Mouse (Mus musculus): ENCODE data around the gene Yy1.
A peak's percentile ranks its signal among the peaks of the same experiment; 100 is the strongest.

Yy1 gene

DNA sequence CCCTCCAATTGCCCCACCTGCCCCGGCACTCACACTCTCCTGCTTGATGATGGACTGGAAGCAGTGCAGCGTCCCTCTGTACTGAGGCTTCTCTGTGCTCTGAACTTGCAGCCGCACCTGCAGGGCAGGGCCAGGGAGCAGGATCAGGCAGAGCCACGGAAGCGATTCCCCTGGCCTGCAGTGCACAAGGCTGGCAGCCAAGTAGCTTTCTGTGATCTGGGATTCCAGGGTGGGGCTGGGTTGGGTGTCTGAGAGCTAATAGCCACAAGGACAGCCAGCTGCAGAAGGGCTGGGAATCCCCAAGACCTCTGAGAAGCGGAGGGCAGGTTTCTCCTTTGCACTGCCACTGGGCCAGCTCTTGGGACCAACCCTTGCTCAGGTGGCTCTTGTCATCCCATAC, 34.9 kb downstream of the Yy1 start:
- no peak for DNase-seq

GRCm38 (mm10) chr12:108829636-108830035, 36.9 kb downstream of the Yy1 start:
- DNase-seq, result no peak

- no peak for DNase-seq
Measured at GRCm38 (mm10) chr12:108830358-108830757, 37.6 kb downstream of the Yy1 start.

GRCm38 (mm10) chr12:108831966-108832643, 39.3 kb downstream of the Yy1 start:
- peak; percentile 75 to 83 for DNase-seq

GRCm38 (mm10) chr12:108832851-108833250, 40.1 kb downstream of the Yy1 start:
- DNase-seq, result no peak

DNA sequence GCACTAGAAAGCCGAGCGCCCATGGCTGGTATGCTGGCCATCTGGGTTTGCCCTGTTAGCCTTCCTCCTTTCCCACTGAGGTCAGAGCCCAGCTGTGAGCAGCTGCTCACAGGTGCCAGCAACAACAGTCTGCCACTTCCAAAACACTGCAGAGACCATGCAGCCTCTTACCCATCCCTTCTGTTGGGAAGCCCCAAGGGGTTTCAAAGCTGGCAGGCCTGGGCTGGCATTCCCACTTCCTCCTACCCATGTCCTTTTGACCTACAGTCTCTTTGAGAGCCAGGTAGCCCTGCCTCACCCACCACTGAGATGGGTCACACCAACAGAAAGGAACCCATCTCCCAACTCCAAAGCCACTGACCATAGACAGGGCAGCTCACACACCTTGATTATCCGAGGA, 40.6 kb downstream of the Yy1 start:
- DNase-seq, result no peak

GRCm38 (mm10) chr12:108834337-108834736, 41.6 kb downstream of the Yy1 start:
- DNase-seq, result no peak

DNA sequence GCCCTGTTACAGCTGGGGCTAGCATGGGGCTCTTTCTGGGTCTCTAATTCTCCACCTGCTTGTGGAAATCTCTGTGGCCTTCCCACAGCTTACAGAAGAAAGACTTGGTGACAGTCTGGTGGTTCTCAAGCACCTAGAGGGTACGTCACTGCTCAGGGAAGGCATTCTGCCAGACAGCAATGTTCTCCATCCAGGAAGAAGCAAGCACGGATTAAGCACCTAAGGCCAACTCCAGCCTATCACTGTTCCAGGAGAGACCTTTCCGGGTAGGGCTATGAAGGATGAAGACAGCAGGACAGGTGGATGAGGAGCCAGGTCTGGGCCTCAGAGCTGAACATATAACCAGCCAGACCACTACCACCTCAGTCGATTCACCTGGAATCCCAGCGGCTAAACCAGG, 42.0 kb downstream of the Yy1 start:
- DNase-seq, result peak in 1 of 2 experiments; percentile 69

DNA sequence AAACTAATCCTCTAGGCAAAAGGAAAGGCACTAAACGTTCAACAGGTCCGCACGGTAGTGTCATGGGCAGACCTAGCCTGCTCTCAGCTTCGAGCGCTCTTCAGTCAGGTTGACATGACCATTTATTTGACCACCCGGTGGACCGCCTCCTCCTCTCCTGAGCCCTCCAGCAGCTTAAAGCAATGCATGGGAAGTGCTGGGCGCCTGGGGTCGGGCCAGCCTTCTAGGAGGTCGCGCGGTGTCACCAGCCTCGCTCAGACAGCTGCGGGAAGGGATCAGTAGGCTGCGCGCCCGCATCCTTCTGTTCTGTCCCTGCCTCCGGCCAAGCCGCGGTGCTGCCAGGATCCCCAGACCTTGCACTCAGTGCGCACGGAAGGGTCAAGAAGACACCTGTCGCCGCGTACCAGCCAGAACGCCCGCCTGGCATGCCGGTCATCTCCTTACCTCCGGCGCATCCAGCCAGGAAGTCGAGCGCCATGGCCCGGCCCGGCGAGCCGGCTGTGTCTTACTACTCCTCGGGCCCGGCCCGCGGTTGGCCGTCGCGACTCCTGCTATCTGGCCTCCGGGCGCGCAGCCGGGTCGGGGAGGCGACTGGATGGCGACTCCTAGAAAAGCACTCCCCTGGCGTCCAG, 42.6 kb downstream of the Yy1 start:
- DNase-seq, result no peak

DNA sequence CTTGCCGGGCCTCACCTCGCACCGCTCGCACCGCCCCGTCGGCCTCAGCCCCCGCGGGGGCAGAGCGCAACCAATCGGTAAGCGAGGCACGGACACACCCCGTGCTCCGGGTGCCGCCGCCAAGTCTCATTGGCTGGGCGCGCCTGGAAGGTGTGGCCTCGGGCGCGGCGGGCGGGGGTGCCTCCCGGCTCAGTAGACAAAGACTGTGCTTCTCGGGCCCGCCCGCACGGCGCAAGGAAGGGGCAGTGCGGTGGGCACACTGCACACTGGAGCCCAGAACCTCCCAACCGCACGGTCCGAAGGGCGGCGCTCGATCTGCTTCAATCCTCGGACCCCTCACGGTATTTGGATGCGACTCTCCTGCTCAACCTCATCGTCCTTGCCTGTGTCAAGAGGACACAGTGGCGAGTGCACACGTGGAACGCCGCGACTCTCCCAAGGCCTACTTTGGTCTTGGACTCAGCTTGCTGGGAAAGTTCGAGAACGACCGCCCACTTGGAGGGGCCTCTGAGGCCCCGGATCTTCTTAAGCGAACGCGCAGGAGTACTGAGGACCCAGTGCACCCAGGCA, 43.2 kb downstream of the Yy1 start, which contains the start of the genes Slc25a29 and Slc25a47:
Slc25a29 (minus strand) TSS at position 44 of the 570 bp plus-strand sequence.
Slc25a47 (plus strand) TSS at position 207 of the 570 bp plus-strand sequence.
- peak; percentile 97 for DNase-seq

DNA sequence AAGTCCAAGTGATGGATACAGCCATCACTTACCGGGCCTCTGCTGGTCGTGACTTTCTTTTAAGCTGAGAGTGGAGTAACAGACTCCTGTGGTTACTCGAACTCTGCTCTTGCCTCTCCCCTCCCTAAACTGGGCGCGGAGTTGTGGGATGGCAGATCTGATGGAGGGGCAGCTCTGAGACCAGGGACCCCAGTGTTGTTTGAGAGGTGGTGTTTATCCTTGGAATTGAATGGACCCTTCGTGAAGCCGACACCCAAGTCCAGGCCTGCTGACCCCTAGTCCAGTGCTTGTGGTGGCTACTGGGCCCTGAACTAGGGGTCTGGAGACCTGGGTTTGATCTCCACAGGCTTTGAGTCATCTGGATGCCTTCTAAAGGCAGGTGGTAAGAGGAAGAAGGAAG, 43.9 kb downstream of the Yy1 start:
- DNase-seq, result no peak

GRCm38 (mm10) chr12:108841181-108841580, 48.4 kb downstream of the Yy1 start:
- peak; percentile 90 to 93 for DNase-seq

- no peak for DNase-seq
Measured at GRCm38 (mm10) chr12:108842663-108843062, 49.9 kb downstream of the Yy1 start.

GRCm38 (mm10) chr12:108848033-108848432, 55.3 kb downstream of the Yy1 start:
- peak; percentile 32 to 52 for DNase-seq

DNA sequence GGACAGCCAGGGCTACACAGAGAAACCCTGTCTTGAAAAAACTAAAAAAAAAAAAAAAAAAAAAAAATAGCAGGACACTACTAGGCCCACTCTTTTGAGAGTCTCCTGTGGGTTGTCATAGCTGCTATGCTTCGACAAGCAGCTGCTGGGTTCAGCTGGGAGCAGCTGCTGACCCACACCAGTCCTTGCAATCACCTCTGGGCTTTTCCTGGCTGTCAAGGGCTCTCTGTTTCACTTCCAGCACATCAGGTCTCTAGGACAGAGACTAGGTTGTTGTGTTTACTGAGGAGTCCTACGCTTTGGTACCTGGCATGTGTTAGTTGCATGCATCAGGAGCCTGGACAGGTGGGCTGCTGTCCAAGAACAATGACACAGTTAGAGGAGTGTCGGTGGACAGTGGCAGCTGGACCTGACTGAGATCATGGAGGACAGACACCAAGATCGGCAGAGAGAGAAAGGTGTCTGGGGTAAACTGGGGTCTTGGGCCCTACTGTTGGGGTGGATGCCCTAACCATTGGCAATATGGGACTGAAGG, 56.8 kb downstream of the Yy1 start:
- no peak for DNase-seq

DNA sequence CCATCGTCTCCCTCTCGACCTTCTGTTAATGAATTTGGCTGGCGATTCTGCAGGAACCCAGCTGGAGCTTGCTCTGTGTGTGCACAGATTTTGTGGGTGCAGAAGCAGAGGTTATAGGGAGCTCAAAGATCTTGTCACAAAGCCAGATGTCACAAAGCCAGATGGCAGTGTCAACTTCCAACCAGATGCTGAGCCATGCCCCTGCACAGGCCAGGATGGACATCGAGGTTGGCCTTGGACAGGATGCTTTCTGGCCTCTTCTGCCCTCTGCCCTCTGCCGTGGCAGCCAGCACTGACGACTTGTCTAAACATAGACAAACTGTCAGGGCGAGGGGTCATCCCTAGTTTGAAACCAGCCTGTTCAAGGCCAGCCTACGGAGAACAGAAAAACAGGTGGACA, 57.4 kb downstream of the Yy1 start:
- DNase-seq, result peak; percentile 39 to 57

DNA sequence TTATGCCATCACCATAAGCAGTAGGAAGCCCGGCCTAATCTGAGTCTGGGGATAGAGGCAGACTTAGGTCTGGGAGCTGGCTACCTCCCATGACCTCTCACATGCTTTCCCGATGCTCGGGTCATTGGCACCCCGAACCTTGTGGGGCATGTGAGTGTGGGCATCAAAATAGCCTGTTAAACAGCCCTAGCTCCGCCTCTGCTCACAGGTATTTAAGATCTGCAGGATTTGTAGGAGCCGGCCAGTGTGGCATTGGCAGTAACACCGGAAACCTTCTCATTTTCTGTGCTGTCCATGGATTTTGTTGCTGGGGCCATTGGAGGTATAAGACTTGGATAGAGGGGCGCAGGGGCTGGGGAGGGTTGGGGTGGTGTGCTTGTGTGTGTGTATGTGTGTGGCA, 58.1 kb downstream of the Yy1 start:
- no peak for DNase-seq

- DNase-seq, result no peak
Measured at GRCm38 (mm10) chr12:108852822-108853221, 60.0 kb downstream of the Yy1 start.

DNA sequence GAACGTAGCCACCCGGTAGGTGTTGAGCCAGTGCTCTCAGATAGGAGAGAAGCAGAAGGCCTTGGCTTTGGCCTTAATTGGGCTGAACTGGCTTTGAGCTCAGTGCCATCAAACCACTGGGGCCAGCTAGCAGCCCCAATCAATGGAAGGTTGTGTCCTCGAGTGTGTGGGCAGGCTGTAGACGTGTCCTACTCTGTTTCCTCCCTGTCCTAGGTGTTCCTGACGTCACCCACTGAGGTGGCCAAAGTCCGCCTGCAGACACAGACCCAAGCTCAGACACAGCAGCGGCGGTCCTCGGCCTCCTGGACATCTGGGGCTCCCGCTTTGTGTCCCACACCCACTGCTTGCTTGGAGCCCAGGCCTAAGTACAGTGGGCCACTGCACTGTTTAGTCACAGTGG, 62.3 kb downstream of the Yy1 start:
- DNase-seq, result no peak

GRCm38 (mm10) chr12:108856186-108856585, 63.4 kb downstream of the Yy1 start:
- DNase-seq, result no peak

DNA sequence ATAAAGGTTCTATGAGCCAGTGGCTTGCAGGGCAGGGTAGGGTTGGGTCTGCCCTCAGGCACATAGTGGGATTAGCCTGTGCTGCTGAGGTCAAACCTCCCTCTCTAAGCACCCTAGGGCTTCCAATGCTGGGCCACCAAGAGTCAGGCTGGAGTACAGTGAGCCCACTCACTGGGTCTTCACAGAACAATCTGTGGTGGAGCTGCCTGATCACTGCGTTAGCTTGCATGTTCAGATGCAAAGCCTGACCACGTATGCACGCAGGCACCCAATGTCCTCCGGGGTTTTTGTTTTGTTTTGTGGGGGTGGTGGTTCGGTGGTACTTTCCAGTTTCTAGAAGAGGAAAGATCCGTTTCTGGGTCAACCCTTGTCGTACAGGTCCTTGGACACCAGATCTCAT, 64.3 kb downstream of the Yy1 start:
- no peak for DNase-seq

DNA sequence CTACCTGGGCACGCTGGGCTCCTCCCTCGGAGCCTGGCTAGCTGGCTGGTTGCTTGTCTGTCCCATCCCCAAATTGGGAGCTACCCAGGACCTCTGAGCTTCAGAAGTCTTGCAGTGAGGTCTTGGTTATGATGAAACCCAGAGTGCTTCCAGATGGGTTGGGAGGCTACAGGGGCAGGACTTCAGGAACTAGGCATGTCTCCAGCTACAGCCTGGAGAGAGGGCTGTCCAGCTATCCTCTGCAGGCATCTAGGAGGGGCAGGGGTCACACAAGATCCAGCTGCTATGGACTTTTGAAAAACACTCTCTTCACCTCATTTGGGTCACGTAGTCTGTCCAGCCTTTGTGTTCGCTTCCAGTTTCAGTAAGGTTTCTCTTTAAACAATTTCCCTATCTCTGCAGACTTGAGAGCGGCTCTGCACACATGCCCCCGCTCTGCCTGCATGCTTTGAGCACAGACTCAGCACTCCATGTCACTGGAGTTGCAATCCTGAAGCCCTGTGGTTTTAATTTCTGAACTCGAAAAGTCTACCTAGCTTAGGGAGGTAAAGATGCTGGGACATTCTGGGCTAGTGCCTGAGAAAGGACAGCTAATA, 64.9 kb downstream of the Yy1 start:
- DNase-seq, result peak; percentile 42 to 60

DNA sequence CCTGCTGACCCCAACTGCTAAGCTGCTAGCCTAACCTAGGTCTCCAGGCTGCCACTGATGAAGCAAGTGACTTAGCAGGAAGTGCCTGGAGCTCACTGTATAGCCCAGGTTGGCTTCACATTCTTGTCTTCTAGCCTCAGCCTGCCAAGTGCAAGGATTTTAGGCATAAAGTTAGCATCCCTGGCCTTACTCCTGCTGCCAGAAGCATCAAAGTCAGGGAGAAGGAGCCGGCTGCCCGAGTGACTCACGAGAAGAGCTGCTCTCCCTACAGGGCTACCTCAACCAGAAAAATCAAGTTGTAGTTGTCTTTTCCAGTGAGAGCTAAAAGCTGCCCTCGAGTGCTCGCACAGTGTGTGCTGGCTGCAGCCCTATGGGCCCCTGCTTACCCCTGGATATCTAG, 65.7 kb downstream of the Yy1 start:
- no peak for DNase-seq
